Mouse (Mus musculus) urinary bladder, postnatal 25 days (tissue): Measurements from ENCODE around the gene Gpld1.
A peak's percentile ranks its signal among the peaks of the same experiment; 100 is the strongest.
"Not testable (repeated sequence)": the region's sequence is repeated elsewhere in the genome, so short reads cannot be mapped to it uniquely, and the experiment has no call there.

ENCODE experiments used
- DNase-seq: peaks from one replicate; pipeline ENCODE4 v3.0.0; 2022; ENCODE audit warnings: low spot score

Gpld1 gene

DNA sequence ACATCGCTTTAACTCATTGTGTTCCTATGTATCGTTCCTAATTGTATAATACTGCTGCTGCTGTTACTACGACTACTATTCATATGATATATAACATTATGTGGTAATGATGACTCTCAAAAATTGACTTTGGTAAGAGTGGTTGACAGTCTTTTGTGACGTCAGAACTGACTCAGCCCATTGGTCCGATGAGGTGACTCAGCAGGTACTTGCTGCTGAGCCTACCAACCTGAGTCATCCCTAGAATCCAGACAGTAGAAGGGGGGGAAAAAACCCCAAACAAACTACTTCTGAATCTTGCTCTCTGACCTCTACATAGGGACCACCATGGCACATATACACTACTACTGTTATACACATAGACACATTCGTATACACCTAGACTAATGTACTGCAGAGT is 5.9 kb downstream of the Gpld1 start:
- DNase-seq = no peak

DNA sequence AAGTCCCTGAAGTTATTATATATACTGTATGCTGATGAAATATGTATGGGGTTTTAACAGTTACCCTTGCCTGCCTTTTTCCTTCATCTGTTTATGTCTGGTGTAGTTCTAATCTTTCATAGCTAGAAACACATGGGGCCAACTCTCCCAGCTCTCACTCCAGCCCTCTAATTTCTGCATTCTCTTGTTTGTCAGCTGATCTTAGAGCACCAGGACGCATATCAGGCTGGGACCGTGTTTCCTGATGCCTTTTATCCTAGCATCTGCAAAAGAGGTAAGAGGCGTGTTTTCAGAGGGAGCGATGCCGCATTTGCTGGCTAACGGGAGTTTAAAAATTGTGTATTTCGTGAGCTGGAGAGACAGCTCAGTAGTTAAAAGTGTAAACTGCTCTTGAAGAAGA is 9.7 kb downstream of the Gpld1 start:
- no peak for DNase-seq

DNA sequence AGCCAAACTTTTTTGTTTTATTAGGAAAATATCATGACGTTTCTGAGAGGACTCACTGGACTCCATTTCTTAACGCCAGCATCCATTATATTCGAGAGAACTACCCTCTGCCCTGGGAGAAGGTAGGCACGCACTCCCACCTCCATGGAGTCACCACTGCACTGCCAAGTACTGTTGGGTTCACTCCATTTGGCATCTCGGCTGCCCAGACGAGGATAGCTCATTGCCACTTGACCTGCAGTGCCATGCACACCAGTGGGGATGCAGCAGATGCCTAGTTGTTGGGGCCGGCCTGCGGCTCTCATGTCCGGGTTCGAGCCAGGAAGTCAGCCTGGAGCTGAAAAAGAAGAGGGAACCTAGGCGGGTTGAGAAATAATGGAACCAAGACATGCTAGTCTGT is 12.1 kb downstream of the Gpld1 start:
- no peak for DNase-seq

DNA sequence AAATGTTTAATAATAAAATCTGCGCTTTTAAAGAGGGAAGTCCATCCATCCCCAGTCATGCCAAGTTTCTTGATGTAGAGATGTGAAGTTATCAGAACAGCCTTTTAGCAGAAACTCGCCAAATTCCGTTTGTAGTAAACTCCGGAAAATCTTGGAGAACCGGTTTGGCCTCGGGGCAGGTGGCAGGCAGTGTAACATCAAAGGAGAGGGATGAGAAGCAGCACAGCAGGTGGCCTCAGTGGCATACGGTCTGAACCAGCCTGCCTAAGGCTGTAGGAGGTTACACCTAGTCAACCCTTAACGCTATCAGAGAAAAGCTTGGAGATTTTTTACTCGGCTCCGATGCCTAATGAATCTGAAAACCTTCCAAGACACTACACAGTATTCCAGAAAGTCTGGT is 12.5 kb downstream of the Gpld1 start:
- DNase-seq = peak; percentile 20

DNA sequence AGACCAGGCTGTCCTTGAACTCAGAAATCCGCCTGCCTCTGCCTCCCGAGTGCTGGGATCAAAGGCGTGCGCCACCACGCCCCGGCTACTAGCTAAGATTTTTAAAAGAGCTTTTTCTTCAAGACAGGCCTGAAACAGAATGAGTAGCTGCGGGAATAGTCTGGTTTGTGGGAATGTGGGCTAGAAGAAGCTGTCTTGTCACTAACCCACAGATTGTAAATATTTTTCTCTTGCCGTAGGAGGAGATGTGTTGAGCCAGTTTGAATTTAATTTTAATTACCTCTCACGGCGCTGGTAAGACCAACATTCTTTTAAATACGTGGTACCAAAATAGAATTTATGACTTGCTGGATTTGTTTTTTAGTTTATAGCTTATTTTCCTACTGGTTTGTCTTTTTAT is 15.7 kb downstream of the Gpld1 start:
- no peak for DNase-seq

DNA sequence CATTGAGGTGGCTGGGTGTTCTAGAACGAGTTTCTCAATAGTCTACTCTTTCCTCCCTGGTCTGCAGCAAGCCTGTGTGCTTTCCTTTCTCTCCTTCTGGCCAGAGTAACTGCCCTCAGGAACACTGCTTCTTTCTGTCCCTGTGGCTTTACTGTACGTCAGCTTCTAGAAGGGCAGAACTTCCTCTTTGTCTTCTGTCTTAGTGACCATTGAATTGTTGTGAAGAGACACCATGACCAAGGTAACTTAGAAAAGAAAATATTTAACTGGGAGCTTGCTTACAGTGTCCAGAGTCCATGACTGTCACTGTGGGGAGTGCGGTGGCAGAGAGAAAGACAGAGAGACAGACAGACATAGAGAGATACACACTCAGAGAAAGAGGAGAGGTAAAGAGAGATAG is 17.1 kb downstream of the Gpld1 start:
- DNase-seq = no peak

DNA sequence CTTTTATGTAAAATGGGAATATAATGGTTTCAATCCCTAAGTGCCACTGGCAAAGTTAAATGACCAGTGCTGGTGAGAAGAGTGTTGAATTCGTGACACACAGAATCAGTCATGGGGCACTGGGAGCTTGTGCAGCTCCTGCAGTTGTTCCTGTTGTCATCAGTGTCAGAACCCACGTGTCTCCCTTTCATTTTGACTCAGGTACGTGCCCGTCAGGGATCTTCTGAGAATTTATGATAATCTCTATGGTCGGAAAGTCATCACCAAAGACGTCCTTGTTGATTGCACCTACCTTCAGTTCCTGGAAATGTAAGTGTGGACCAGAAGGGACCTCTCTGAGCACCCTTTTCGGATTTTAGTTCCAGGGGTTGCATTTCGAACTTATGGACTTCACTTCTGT is 19.2 kb downstream of the Gpld1 start:
- DNase-seq = no peak

DNA sequence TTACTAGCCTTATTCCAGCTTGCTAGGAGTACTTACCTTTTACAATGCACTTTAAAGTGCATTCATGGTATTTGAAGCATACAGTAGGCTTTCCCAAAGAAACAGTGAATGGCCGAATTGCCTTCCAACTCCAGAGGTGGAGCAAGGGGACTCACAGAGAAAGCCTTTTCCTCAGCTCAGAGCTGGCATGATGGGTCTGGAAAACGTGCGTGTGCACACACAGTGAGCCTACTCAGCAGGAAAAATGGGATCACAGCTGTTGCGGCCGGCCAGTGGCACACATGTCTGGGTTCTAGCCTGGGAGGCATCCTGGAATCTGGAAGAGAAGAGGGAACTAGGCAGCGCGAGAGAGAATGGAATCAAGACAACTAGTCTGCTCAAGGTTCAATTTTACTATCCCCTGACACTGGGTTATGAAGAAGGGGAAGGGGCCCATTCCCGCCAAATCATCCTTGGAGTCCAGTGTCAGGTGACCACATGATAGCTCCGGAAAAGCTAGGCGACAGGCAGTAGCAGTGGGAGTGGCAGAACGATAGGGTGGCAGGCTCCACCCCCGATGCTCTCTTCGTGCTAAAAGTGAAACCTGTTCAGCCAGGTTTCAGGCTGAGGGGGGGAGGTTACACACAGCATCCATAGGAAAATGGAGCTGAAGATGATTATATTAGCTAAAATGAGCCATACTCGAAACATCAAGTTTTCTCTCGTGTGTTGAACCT is 22.3 kb downstream of the Gpld1 start:
- DNase-seq = no peak

DNA sequence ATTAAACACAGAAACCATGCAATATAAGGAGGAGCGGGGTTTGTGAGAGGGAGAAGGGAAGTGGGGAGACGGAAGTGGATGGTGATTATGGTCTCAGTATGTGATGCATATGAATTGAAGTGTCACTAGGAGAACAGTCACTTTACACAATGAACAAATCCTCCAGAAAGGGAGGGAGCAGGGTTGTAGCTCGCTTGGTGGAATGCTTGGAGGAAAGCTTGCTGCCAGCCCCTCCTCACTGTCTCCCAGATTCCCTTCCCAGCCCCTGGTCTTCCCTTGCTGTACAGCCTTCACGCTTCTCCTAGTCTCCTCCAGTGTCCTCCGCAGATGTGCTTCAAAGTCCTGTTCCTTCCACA is 22.9 kb downstream of the Gpld1 start:
- no peak for DNase-seq

DNA sequence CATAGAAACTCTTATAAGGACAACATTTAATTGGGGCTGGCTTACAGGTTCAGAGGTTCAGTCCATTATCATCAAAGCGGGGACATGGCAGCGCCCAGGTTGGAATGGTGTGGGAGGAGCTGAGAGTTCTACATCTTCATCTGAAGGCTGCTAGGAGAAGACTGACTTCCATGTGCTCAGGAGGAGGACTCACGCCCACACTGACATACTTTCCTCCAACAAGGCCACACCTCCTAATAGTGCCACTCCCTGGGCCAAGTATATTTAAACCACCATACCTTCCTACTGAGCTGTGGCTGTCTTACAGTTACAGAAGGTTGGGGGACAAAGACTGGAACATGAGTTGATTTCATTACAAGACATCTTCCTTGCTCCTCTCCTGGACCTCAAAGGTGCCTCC is 28.8 kb downstream of the Gpld1 start:
- DNase-seq = not testable (repeated sequence)

DNA sequence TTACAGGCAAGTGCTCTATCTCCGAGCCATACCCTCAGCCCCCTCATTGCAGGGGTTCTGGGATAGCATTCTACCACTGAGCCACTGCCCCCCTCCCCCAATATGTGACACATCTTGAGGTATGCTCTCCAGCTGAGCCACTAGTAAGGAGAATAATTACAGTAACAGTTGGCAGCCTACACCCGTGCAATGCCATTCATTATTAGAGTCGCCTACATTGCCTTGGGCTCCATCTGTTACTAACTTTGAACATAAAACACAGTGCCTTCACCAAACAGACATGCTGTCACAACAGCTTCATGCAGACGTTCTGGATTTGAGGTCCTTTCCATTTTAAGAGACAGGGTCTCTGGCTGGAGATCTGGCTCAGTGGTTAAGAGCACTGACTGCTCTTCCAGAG is 33.4 kb downstream of the Gpld1 start:
- no peak for DNase-seq

DNA sequence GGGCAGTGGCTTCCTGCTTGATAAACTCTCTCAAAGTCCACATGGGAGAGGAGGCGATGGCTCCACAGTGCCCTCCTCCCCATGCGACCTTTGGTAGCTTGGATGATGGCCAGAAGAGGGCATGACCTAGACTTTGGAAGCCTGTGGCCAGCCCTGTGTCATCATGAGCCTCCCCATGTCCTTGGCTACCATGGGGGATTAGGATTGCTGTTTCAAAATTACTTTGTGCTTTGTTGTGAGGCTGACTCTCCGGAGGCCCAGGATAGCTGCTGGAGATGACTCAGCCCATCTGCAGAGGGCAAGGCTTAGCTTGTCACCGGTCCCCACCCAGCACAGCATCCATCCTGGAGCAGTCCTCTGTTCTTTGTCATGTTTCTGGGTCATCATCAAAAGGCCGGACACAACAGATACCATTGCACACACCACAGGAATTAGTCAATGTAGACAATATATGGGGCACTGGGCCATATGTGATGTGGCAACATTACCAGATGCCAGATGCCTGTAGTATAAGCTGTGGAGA is 34.9 kb downstream of the Gpld1 start:
- DNase-seq = no peak

DNA sequence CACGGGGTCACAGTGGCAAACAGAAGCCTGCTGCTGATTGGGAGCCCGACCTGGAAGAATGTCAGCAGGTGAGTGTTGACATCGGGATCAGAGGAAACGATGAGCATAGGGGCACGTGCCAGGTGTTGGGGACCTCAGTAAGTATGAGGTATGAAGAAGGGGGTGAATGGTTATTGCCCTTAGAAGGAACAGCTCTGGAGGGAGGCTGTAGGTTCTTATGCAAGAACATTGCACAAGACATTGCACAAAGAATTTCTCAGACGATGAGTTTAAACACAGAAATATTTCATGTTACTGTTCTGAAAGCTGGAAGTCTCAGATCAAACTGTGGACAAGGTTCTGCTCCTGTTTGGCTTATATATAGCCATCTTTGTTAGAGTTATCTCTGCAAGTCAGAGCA is 38.1 kb downstream of the Gpld1 start:
- no peak for DNase-seq

DNA sequence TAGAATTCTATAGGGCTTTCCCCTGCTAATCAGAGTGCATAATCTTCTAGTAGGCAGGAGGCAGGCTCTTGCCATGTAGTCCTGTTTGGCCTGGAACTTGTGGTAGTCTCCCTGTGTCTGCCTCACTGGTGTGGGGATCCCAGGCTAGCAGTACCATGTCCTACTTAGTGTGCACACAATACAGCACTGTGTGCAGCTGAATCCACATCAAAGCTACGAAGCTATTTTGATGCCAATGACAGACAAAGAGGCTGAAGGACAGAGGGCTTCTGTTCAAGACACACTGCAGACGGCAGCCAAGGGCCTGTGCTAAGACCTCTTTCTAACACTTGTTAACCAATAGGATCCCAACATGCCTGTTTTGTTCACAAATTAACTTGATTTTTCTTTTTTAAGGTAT is 42.5 kb downstream of the Gpld1 start:
- no peak for DNase-seq

DNA sequence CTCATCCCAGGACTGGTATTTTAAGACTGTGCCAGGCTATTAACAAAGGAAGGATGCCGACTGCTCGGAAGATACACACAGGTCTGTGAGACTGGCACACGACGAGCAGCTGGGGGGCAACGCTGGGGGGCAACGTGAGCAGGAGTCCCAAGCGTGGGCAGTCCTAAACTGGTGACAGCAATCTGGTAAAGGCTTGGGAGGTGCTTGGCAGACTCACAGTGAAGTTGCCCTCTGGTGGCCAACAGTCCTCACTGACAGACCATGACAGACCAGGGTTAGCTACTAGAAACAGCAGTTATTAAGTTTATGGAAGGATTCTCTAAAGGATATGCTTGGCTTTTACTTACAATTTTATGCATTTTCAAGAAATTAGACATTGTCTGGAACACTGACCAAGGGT is 45.4 kb downstream of the Gpld1 start:
- DNase-seq = peak; percentile 49

DNA sequence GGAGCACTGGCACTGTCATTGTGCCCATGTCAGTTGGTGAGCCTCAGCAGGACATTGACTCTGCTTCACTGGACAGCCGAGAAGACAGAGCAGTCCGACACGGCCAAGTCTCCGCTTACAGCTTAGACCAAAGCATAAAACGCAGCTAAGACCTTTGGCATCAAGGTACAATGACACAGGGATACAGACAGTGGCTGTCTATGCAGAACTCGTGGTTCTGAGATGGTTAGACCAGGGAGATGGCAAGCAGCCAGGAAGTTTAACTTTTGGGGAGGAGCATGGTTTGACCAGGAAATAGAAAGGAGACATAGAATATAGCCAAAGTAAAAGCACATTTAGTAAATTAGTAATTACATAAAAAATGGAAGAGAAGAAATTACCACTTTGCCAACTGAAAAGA is 46.1 kb downstream of the Gpld1 start:
- DNase-seq = no peak

DNA sequence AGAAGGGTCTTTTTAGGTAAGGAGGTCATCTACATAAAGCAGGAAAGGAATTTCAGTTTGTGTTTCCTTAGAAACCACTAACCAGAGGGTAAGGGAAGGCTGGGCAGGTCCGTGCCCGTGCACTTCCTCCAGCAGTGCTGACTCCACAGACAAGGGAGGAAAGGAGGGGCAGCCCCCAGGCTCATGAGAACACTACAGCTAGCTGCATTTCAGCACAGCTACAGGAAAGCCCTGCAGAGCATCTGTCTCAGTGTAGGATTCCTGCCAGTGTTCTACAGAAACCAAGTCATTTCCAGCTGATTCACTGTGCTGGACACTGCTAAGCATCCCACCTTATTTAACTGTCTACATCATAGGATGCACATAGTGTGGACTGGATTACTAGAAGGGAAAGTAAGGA is 50.2 kb downstream of the Gpld1 start:
- DNase-seq = no peak

DNA sequence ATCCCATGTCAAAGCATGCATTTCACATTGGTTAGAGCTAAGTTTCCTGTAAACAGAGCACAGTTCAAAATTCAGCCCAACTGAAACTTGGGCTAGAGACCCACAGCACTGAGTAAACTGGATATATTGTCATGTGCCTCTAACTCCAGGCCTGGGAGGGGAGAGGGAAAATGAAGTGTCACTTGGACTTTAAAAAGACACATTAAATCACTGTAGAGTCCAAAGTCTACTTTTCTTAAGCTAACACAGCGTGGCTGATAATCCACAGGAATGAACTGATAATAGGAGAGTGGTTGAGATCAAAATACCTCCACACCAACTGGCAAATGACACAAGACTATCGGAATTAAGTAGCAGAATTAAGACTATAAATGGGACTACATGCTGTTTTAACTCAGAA is 56.6 kb downstream of the Gpld1 start:
- DNase-seq = no peak

DNA sequence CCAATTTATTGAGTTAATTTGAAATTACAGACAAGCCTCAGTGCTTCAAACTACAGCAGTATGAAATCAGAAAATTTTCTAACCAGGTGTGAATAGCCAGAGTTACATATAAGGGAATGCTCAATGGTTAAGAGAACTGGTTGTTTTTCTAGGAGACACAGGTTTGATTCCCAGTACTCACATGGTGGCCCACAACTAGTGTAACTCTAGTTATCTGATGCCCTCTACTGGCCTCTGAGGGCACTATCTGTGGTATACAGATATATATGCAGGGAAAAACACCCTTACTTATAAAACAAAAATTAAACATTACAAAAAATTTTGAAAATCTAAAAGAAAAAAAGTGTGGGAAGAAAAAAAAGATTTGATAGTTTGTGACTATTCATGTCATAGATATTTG is 60.0 kb downstream of the Gpld1 start:
- no peak for DNase-seq

DNA sequence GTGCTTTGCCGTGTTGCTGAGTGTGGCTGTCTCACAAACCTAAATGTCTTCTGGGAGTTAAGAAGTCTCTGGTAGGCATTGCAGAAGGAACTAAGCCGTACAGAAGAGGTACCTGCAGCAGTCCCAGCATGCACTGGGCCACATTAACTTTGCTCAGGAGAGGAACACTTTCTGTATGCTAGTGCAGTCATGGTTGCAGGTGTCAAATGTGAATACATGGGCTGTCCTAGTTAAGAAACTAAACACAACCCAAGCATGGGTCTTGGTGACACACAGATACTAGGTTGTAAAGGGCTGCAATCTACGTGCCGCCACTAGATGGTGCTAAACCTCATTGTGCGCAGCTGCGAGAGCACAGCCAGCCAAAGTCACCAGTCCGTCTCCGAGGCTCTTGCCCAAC is 64.2 kb downstream of the Gpld1 start:
- DNase-seq = no peak

DNA sequence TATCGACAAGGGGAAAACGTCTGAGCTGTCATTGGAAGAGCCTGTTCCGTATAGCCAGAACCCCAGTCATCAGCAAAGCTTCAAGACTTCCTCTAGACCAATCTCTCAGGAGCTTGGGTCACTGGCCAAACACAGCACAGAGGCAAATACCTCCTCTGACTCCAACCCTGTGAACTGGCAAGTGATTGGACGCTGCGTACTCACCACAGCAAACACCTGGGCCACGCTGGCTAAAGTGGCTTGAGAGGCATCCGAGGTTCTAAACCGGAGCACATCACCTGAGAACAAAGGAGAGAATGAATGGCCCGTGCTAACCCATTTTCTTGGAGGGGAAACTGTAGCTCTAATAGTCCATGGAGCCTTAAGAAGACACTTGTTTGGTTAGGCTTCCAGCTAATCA is 75.4 kb downstream of the Gpld1 start:
- no peak for DNase-seq

DNA sequence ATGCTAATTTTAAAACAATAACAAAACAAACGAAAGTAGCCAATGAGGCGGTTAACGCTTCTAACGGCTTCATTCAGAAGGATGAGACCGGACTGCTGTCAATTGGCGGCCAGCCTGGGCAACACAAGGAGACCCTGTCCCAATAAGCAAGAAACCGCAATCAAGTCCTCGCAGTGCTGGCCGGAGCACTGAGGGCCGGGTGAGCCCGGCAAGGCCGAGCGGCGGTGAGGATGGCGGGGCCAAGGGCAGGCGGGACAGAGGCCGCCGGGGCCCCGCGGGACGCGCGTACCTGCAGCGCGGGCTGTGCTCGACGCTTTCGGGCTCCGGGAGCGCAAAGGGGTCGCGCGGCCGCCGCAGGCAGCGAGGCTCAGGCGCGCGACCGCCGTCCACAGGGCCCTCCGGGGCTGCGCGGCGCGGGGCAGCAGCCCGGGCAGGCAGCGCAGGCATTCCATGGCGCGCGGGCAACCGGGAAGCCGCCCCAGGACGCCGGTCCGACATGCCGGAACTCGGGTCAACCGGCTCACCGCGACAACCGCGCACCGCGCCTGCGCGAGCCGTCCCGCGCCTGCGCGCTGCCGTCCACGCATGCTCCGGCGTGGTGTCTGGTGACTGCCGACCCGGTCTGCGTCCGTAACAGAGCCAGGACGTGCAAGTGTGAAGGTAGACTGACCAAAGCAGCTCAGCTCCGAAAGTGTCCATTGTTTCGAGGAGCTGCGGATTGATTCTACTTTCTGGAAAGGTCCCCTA is 77.0 kb downstream of the Gpld1 start, which contains the start of gene Mrs2:
Gene Mrs2 (minus strand): TSS at position 587 of the 747 bp plus-strand sequence.
- DNase-seq = peak; percentile 84

DNA sequence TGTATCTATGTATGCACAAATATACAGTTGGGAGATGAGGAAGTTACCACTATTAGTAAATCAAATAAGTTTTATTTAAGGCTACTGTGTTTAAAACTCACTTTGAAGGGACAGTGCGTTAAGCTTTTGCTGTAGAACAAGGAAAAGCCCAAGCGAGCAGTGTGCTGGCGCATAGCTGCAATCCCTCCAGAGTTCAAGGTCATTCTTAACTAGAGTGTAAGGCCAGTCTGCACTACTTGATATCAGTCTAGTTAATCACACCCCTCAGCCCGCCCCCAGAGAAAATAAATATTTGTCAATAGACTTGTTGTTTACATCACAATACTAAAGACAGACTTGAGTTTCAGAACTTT is 77.6 kb downstream of the Gpld1 start:
- DNase-seq = peak; percentile 2

DNA sequence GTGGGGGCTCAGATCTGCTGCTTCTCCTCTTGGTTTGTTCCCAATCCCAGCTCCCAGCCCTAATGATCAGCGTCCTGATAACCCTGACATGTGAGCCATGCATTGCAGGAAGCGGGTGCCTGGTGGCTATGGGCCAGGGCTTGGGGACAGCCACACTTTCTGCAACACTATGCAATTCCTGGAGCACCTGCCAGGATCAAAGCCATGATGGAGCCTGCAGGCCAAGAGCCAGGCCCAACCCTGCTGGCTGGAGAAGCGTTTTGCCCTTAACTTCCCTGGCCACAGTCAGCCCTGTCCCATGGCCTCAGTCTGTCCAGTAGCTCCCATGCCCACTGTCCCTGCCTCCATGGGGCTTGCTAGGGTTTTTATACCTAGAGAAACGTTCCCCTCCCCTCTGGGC is 79.4 kb downstream of the Gpld1 start:
- DNase-seq = peak; percentile 1
